Mouse (Mus musculus) heart, embryonic 12.5 days (tissue): Measurements from ENCODE around the gene Sptlc2. TPM values are rescaled to one million over a fixed set of nuclear protein-coding genes. Genes with fewer than 3 reads are reported as not detected.
A peak's percentile ranks its signal among the peaks of the same experiment; 100 is the strongest.

Experiments used
- microRNA-seq: library from miRNA; unstranded; fragments of <30 nt; microRNA quantifications from one replicate; pipeline ENCODE4, GENCODE M21; 2017
- polyA plus RNA-seq: library from polyadenylated mRNA; unstranded; fragments of >200 nt; fragmentation: Nextera tagmentation; extraction: Ambion mirVana; gene quantifications from 2 replicates; pipeline ENCODE4 v1.2.1, GENCODE M21; 2016

Sptlc2 gene
- polyA plus RNA-seq, 1 experiment from 2014 or later = 76.4 TPM

Small RNAs within 50 kb of the gene (microRNA-seq; reads per million reads assigned to microRNA genes)
- gene Gm47293 (not detected), gene Mir3068 (59.2 reads per million, percentile 45 among the genes with 10 or more reads in this experiment)

Other genes with a start within 250 kb of the Sptlc2 start
- 30.9 and 31.4 TPM in 2 replicates for gene Gstz1, start 241.2 kb downstream of the Sptlc2 start, polyA plus RNA-seq
- gene Pomt2, start 240.4 kb downstream of the Sptlc2 start, polyA plus RNA-seq = 15.4 and 16.0 TPM in 2 replicates
- gene Samd15, start 188.6 kb downstream of the Sptlc2 start, polyA plus RNA-seq = 0.91 and 1.3 TPM in 2 replicates
- 3.4 and 3.7 TPM in 2 replicates for gene Tmed8, start 187.9 kb downstream of the Sptlc2 start, polyA plus RNA-seq
- gene Noxred1, start 149.6 kb downstream of the Sptlc2 start, polyA plus RNA-seq = 0.42 and 1.5 TPM in 2 replicates
- 29.6 and 31.8 TPM in 2 replicates for gene Vipas39, start 122.1 kb downstream of the Sptlc2 start, polyA plus RNA-seq
- gene Ahsa1, start 121.9 kb downstream of the Sptlc2 start, polyA plus RNA-seq = 190 and 196 TPM in 2 replicates
- 0.92 and 1.1 TPM in 2 replicates for gene Ism2, start 88.7 kb downstream of the Sptlc2 start, polyA plus RNA-seq
- gene Slirp, start 55.5 kb upstream of the Sptlc2 start, polyA plus RNA-seq = 249 and 268 TPM in 2 replicates
- gene Alkbh1, start 55.7 kb upstream of the Sptlc2 start, polyA plus RNA-seq = 36.6 and 40.0 TPM in 2 replicates
- 85.7 and 86.1 TPM in 2 replicates for gene Snw1, start 83.9 kb upstream of the Sptlc2 start, polyA plus RNA-seq
- not detected in 2 replicates for gene Gm5788, start 106.4 kb upstream of the Sptlc2 start, polyA plus RNA-seq
- not detected in 2 replicates for gene Gm8300, start 126.0 kb upstream of the Sptlc2 start, polyA plus RNA-seq
- gene Oog1, start 214.3 kb upstream of the Sptlc2 start, polyA plus RNA-seq = not detected in 2 replicates
- gene Gm4027, start 230.5 kb upstream of the Sptlc2 start, polyA plus RNA-seq = not detected in 2 replicates